Mouse (Mus musculus): ENCODE measurements at regions not wholly inside any gene's neighbourhood (a gene's known extent, or its start where the extent isn't known, plus 50 kb on each side); places are given as distances from the start of the nearest gene placed in this dataset.
A peak's percentile ranks its signal among the peaks of the same experiment; 100 is the strongest.
"Not testable (repeated sequence)": the region's sequence is repeated elsewhere in the genome, so short reads cannot be mapped to it uniquely, and the experiment has no call there.

DNA sequence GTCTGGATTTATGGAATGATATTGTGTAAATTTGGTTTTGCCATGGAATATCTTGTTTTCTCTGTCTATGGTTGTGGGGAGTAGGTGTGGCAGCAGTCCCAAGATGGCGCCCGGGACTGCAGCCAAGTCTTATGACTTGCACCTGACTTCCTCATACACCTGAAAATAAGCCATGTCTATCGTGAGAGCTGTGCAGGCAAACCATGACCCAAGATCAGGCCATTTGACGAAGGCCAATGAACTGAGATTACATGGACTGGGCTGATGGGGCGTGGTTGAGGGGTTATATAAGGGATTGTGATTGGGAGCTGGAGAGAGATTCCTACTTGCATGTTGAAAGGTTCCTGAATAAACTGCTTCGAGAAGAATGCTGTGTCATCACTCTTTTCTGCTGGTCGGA lies 139.5 kb downstream of the Slc6a15 start:
- DNase-seq: not testable (repeated sequence)

DNA sequence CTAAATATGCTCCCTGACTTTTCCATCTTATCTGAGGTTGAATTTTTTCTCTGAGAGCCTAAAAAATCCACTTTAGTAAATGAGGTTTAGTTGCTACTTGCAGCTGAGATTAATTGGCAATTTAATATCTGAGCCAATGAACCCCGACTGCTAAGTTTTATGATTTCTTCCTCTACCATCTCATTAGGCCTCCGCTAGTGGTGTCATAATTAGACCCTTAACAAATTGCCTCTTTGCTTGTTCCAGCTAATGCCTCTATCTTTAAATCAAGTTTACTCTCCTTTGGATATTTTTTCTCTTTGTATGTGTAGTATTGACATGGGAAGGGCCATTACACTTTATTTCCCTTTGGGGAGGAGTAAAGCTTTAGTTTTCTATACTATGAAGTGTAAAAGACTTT lies 176.9 kb downstream of the Slc6a15 start:
- DNase-seq: no peak

DNA sequence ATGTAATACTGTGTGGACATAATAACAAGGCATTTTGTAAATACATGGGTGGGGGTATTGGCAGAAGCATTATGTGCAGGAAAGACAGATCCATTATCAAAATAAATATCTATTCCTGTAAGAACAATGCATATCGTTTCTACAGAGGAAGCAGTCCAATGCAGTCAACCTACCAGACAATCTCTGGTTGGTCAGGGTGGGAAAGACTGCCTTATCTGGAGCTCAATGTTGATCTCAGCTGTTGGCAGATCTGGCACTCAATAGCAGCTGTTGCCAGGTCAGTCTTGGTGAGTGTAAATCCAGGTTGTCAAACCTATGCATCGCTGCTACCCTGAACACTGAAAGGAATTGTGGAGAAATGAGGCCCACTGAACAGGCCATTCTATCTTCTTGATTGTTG lies 181.9 kb downstream of the Slc6a15 start:
- DNase-seq: no peak

DNA sequence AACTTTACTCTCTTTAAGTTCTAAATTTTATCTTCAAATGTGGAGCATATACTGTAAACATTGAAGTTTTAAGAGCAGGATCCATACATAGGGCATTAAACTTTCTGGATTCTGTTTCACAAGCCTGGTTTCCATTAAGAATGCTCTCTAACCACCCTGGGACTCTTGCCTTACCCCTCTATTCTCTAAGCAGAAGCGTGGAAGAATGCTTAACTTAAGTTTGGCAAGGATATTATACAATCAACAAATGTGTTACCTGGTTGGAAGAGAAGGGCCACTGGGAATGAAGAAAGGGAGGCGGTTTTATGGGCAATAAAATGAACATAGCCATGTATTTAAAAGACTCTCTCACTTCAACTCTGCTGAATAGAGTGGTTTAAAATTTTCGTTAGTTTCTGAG lies 217.5 kb downstream of the Slc6a15 start:
- no peak for DNase-seq

DNA sequence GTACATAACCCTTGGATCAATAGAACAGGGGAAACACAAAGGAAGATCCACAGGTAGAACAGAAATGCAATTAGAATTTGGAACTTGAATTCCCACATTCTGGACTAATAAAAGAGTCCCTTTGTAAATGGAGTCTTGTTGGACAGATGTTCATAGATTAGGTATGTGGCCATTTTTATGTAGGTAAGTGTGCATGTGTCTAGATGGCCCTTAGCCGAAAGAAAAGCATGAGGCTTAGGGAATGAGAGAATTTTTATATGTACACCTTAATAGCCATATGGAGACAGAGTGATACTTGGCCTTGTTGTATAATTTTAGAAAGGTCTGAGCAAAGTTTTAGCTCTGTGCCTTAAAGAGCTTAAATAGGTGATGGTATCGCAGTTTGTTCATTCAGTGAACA lies 217.9 kb downstream of the Slc6a15 start:
- no peak for DNase-seq

DNA sequence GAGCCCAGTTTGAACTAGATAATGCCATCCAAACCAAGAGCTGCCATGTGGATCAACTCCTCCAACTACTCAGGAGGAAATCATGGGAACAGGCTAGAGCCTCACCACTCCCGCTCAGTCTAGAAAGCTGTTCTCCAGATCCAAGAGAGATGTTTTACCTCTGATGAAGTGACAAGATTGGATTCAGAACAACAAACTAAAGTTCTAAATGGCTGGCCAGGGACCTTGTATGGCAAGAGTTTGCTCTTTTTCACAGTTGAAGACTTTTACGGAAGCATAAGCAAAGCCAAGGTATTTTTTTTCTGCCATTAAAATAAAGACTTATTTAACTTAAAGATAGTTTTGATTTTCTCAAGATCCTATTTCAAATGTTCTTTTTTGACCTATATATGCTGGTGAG lies 224.4 kb downstream of the Slc6a15 start:
- DNase-seq: no peak

DNA sequence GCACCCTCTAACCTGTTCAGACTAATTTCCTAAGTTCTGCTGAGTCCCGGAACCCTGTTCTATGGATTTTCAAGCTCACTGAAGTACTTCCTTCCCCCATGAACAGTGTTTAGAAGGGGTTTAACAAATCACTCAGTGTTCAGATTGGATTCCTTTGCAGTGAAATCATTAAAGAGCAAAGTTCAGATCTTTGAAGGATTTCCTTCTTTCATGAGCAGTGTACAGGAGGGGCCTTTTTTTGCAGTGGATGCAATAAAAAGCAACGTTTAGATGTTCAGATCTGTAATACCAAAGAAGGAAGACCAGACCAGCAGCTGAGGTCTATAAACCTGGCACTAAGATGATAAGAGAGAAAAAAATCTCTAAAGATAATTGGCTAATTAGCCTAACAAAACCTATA lies 273.6 kb downstream of the Slc6a15 start:
- DNase-seq: no peak

DNA sequence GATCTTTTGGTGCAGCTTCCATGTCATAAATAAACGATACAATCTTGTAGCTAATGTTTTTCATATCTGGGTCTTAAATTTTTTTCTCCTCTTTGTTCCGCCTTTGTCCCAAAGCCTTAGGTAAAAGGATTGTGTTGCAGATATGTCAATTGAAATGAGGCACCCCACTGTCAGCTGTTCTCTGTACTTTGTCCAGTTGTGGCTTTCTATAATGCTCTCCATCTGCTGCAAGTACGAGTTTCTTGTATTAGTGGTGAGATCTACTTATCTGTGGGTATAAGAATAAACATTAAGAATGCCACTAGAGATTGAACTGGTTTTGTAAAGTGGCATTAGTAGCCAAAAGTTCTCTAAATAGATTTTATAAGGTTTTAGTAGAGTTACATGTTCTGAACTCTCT lies 282.3 kb downstream of the Slc6a15 start:
- DNase-seq: no peak

DNA sequence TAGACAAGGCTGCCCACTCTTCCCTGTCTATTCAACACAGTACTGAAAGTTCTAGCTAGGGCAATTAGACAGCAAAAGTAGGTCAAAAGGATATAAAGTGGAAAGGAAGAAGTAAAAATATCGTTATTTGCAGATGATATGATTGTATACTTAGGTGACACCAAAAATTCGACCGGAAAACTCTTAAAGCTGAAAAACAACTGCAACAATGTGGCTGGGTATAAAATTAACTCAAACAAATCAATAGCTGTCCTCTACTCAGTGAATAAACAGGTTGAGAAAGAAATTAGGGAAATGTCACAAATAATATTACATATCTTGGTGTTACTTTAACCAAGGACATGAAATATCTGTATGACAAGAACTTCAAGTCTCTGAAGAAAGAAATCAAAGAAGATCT lies 305.5 kb downstream of the Slc6a15 start:
- no peak for DNase-seq

DNA sequence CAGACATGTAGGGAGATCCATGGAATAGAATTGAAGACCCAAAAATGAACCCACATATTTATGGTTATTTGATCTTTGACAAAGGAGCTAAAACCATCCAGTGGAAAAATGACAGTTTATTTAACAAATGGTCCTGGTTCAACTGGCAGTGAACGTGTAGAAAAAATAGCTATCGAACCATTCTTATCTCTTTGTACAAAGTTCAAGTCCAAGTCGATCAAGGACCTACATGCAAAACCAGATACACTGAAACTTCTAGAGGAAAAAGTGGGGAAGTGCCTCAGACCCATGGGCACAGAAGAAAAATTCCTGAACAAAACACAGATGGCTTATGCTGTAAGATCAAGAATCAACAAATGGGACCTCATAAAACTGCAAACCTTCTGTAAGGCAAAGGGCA lies 306.2 kb downstream of the Slc6a15 start:
- DNase-seq: no peak

DNA sequence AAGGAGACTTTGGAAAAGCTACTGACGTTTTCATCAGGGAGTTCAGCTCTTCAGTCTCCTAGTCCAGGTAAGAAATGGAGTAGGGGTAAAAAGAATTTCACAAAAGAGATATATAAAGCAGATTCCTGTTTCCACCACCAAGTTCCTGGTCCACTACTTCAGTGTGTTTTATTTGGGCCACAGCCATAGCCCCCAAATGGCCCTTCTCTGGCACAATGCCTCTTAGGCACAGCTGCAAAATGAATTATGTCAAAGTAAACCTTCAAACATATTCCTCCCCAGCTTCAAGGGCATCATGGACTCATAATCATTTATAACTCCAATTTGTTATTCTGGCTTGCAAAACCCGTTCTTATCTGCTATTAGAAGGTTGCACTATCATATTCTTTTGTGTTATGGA lies 325.1 kb downstream of the Slc6a15 start:
- peak; percentile 4 for DNase-seq

DNA sequence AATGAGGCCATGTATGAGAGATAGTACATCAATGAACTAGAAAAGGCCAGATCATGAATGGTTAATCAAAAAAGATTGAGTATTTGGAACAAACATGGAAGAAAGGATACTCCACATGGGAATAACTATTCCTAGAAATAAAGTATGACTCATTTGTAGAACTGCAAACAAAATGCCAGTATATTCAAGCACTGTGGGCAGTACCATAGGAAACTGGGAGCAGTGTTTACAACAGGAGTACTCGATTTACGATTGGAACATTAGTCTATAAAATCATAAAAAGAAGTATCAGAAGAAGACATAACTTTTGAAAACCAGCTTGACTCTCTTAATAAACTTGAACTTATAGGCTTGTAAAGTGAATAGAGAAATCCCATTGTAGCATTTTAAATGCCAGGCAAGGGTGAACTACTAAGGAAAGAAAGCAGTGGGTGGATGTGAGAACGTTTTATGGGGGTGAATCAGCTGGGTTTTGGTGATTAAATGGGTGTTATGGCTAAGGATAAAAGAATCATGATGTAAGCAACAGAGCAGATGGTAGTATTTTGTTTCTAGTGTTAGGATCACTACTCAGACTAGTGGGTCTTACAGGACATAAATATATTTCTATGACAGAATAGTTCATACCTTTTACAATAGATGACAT lies 347.6 kb downstream of the Slc6a15 start:
- DNase-seq: no peak

DNA sequence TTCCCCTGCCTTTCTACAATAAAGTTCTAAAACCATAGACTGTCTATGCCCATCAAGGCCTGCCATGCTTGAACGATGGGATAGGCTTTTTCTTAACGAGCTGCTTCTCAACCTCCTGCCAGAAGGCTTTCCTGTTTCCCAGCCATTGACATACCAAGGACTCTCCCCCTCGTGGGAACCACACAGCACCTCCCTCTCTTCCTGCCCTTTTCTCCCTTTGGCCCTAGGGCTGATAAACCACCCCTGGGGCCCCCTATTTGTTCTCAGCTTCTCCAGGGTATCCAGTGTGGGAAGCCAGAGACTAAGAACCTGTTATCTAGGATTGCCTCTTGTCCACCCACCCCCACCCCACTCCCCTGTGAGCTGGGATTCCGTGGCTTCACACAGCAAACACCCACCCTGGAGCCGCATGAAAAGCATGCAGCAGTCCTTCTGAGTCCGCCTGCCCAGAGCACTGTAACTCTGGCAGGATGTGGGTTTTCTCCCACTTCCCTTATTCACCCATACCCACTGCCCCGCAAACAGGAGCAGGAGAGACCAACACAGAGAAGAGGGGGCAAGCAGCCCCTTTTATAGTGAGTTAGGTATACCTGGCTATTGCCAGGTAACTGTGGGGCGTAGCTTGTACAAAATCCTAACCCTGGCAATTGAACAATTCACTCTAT lies 351.5 kb downstream of the Slc6a15 start:
- no peak for DNase-seq

DNA sequence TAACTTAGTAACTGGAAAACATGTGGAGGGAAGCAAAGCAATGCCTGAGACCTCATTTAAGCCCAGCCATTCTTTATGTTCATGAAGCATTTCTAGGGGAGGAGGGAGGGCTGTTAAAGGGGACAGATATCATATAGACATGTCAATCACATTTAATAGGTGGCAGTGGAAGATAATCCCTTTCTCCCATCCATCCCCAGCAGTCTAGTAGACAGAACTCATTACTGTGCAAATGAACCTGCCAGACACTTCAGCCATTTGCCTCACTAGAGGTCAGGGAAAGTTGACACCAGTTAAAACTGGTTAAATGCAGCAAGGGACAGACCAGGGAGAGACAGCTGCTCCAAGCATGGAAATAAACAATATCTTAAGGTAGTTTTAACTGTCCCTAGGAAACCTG lies 359.1 kb downstream of the Slc6a15 start:
- DNase-seq: no peak

DNA sequence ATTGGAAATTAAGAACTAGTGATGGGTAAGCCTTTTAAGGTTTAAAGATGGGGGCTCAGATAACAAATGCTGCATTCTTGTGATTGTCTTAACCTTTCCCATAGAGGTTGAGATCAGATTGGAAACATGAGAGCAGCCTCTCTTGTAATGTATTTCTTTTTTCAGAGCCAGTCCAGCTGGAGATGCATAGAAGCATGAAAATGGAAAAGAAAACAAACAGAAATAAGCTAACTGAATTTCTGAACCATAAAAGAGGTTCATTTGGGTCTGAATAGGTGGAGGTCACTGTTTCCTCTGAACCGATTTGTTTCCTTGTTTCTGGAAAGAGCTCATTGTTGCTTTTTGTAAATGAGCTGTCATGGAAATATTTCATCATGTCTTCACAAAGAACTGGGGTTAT lies 363.9 kb downstream of the Slc6a15 start:
- DNase-seq: no peak

DNA sequence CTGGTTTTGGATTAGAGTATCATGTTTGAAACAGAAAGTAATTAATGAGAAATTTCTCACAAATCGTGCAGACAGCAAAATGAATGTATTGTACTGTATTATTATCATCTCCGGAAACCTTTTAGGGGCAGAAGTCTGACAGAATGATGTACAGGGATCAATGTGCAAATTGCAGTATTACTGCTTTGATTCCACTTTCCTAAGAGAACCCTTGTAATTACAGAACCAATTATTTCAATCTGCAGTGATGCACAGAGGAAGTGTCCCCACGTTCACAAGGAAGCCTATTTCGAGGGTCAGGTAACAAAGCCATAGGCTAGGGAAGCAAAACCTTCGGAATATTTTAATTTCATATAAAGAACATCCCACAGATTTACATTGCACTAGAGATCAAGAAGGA lies 364.4 kb downstream of the Slc6a15 start:
- DNase-seq: no peak

DNA sequence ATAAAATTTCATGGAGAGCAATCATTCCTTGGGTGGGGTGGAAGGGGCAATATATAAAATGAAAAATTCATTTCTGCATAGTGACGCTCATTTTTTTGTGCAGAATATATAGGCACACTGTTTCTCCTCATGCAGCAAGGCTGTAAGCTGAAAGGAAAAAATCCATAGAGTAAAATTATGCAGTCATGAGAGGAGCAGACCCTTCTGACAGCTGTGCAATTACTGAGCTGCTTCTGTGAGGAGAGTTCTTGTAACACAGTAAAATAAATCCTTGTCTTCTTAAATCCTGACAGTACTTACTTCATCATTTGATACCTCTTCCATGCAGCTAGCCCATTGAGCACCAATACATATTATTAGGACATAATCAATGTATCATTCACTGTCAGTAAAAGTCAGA lies 362.7 kb upstream of the Gm21293 start:
- no peak for DNase-seq

DNA sequence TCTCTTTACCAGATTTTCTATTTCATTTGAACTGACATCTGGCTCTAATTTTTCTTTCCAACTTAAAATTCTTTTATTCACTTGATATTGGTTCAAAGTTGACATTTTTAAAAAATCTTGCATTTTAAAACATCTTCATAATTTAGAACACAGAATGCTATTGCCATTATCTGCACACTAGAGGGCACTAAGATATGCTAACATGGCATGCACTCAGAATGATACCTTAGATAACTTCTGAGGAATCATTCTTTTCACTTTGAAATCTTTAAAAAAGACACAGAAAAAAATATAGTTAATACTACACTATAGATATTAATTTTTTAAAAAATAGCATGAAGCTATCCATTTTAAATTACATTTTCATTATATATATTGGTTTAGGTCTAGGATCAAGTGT lies 357.9 kb upstream of the Gm21293 start:
- no peak for DNase-seq

DNA sequence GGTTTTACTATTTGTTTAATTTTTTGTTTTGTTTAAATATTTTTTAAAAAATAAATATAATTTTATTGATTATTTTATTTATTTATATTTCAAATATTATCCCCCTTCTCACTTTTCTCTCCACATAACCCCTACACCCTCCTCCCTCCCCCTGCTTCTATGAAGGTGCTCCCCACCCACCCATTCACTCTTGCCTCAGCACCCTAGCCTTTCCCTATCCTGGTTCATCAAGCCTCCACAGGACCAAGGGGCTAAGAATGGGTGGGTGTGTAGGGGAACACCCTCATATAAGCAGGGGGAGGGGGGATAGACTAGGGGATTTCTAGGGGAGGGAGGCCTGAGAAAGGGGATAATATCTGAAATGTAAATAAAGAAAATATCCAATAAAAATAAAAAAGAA lies 313.7 kb upstream of the Gm21293 start:
- no peak for DNase-seq

DNA sequence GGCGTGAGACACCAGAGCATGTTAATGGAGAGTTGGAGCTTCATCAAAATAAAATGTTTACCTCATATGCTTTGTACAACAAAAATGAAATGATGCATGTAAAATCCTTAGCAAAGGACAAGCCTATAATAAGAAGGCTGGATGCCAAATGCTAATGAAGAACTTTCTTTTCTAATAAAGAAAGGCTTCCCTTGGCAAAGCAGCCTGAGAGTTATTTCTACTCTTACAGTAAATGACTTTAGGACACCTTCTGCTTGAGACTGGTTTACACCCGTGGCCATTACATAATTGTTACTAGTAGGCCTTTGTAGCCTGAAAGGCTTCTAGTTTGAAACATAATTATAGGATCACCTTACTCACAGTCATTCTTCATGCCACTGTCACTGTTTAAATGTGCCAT lies 310.7 kb upstream of the Gm21293 start:
- DNase-seq: no peak

DNA sequence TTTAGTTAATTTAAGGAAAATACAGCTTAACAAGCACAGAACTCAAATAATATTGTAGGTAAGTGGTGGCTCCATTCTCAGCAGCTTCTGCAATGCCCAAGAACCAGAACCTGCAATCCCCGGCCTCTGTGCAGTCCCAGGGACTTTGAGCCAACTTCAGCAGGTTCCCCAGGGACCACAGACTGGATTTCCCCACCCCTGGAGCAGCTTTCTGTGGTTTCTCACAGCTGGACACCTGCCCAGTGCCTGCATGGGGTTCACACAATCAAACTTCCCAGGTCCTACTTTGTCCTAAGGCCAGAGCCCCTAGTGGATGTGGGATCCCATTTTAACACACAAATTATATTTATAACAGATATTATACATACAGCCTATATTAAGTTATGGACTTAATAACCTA lies 287.6 kb upstream of the Gm21293 start:
- DNase-seq: no peak

DNA sequence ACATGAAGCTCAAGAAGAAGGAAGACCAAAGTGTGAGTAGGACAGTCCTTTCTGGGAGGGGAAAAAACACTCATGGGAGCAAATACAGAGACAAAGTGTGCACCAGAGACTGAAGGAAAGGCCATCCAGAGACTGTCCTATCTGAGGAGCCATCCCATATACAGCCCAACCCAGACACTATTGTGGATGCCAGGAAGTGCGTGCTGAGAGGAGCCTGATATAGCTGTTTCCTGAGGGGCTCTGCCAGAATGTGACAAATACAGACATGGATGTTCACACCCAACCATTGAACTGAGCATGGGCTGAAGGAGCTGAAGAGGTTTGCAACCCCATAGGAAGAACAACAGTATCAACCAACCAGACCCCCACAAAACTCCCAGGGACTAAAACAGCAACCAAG lies 281.9 kb upstream of the Gm21293 start:
- no peak for DNase-seq

DNA sequence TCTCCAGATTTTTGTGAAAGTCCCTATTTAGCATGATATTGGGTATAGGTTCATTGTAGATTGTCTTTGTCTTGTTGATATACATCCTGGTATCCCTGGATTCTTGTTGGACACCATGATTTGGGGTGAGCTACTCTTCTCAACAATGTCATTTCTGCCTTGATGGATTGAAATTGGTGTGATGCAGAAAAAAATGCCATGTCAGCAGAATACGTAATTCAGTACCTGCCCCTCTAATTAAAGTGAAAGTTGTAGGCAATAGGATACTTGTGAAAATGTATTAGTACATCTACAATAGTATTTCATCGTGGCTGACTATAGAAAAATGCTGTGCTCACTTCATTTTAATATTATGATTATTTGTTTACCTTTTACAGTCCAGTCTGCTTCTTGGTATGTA lies 280.7 kb upstream of the Gm21293 start:
- no peak for DNase-seq

DNA sequence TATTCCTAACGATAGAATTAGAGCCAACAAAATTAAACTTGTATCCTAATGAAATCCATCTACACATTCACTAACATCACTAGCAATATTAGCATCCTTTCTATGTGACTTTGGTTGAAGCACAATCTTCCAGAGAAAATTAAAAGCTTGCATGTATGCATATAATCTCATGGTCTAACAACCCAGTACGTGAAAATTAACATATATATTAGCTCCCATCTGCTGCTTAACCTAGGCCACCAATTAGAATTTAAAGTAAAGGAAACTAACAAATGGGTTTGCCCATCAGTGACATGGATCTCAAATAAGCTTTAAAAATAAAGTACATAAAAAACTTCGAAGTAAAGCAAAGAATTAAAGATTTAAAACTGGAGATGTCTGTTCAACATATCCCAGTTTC lies 278.9 kb upstream of the Gm21293 start:
- no peak for DNase-seq

DNA sequence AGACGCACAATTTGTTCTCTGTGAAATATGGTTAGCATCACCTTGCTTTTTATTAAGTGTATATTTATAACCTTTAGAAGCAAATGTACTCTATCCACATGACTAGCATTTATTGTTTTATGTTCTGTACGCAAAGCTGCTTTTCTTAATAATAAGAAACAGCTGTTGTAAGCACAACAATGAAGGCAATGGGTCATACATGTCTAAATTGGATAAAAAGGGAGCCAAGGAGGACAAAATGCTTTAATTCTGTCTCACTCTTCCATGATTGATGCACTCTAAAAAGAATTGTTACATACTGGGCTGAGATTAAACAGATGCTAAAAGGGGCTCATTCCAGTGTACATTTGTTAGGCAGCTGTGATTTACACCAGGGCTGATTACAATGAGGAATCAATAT lies 232.7 kb upstream of the Gm21293 start:
- no peak for DNase-seq

Measured in liver (tissue).